Mouse (Mus musculus): ENCODE measurements around the gene Fmnl3.

DNA sequence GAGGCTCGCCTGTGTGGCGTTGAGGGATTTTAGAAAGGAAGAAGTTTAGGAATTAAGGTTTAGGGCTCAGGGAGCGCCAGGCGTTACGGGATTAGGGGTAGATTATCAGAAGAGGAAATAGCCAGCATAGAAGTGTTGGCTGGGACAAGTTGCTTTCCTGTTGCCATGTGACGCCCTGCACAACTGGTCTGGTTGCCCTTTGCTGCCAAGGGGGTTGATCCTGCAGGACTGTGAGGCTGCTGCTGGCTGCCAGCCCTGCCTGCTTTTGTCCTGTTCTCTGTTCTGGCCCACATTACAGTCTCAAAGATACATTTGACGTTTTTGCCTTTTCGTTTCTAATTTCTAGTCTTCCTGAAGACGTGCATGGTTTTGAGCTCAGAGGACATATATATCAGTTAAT is 34.9 kb upstream of the Fmnl3 start:
- TF ChIP-seq CTCF (IDR thresholded peaks at IDR 0.05; ENCODE audit: borderline replicate concordance, control insufficient read depth, extremely low read depth, insufficient read depth, low read length, poor library complexity) (no peak), POLR2A (IDR thresholded peaks at IDR 0.05; ENCODE audit: control insufficient read depth, extremely low read depth, insufficient read depth, low read length, poor library complexity) (no peak)
